Mouse (Mus musculus) kidney, adult 9 months (tissue): ENCODE data around the gene Olfr221.

Source experiments
- DNase-seq: peaks from one replicate; pipeline ENCODE4 v3.0.0; 2022

Olfr221 gene

GRCm38 (mm10) chr14:51997483-51997882, 44.8 kb downstream of the Olfr221 start:
- DNase-seq: no peak

DNA sequence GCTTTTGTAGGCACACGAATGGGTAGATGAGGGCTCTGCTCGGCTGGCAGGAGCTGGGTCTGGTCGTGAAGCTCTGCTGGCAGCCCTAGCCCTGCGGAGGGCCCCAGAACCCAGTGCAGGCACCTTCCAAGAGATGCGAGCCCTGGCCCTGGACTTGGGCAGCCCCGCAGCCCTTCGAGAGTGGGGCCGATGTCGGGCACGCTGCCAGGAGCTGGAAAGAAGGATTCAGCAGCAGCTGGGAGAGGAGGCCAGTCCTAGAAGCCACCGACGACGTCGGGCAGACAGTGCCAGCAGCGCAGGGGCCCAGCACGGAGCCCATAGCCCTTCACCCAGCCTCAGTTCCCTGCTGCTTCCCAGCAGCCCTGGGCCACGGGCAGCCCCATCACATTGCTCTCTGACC, 45.4 kb downstream of the Olfr221 start:
- no peak for DNase-seq

- no peak for DNase-seq
These were observed 45.9 kb downstream of the Olfr221 start for GRCm38 (mm10) chr14:51996231-51996841.

GRCm38 (mm10) chr14:51995219-51995871, 46.9 kb downstream of the Olfr221 start:
- no peak for DNase-seq

DNA sequence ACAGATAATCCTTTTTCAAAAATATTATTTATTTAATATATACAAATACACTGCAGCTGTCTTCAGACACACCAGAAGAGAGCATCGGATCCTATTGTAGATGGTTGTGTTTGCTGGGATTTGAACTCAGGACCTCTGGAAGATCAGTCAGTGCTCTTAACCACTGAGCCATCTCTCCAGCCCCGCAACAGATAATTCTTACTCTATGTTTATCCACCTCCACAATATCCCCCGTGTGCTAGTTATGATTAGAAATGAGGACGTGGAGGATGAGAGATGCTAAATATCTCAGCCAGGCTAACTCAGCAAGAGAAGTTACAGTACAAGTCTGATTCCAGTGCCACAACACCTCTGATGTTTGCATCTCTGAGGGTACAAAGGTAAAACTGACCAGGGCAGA, 47.8 kb downstream of the Olfr221 start:
- no peak for DNase-seq

- DNase-seq: no peak
These were observed 52.7 kb downstream of the Olfr221 start for GRCm38 (mm10) chr14:51989461-51989970.

GRCm38 (mm10) chr14:51988731-51989130, 53.5 kb downstream of the Olfr221 start:
- DNase-seq: peak; percentile 83

DNA sequence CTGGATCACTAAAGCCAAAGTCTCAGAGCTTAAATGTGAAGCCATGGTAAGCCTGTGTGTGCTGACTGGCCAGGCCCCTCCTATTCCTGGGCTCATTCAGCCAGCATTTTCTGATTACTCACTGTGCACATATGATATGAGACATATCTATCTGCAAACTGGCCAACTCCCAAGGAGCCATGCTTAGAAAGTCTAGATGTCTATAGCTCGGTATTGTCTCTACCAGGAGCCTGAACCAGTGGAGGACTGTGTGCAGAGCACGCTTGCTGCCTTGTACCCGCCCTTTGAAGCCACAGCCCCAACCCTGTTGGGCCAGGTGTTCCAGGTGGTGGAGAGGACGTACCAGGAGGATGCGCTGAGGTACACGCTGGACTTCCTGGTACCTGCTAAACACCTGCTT, 55.1 kb downstream of the Olfr221 start:
- DNase-seq: no peak

GRCm38 (mm10) chr14:51986153-51986505, 56.1 kb downstream of the Olfr221 start:
- DNase-seq: no peak

- peak; percentile 51 for DNase-seq
These were observed 56.7 kb downstream of the Olfr221 start for GRCm38 (mm10) chr14:51985301-51986152.

- DNase-seq: peak; percentile 61
These were observed 57.7 kb downstream of the Olfr221 start, which contains the start of gene Arhgef40 for GRCm38 (mm10) chr14:51984247-51985231. TSS of gene Arhgef40 (plus strand) at chr14:51984719.
